Mouse (Mus musculus) CH12.LX (cell line): ENCODE data around the gene Hnrnpa3. TPM values are rescaled to one million over a fixed set of nuclear protein-coding genes. Genes with fewer than 3 reads are reported as not detected.

Experiments used
- DNase-seq: peaks from one replicate; pipeline ENCODE4 v3.0.0-alpha.2; 2013; ENCODE audit errors: extremely low read depth
- H3K27ac ChIP-seq: 2 replicates; pipeline ENCODE4 v1.5.1; 2012; ENCODE audit warnings: low read depth, mild to moderate bottlenecking, control low read depth, moderate library complexity; ENCODE audit not compliant: insufficient read depth
- H3K27me3 ChIP-seq: replicated peaks from 2 replicates; pipeline ENCODE3; 2012; ENCODE audit warnings: inconsistent platforms
- H3K36me3 ChIP-seq, 2 experiments: replicated peaks in 1 of 2; 2 replicates each; pipeline versions ENCODE3 to v1.6.1; 2012; ENCODE audit warnings: inconsistent platforms in 1 of 2, low read length in 1 of 2, mild to moderate bottlenecking in 1 of 2, mixed read lengths in 1 of 2, moderate library complexity in 1 of 2; ENCODE audit not compliant: control insufficient read depth in 1 of 2, insufficient read depth in 1 of 2
- H3K4me1 ChIP-seq, 2 experiments: 2 replicates each; pipeline ENCODE4 v1.6.1; 2012; ENCODE audit warnings: inconsistent platforms in 1 of 2, moderate library complexity in 1 of 2; ENCODE audit not compliant: insufficient read depth in 2 of 2, control insufficient read depth in 1 of 2
- H3K4me2 ChIP-seq: 2 replicates; pipeline ENCODE4 v1.6.1; 2012; ENCODE audit warnings: low read depth, mild to moderate bottlenecking, control low read depth; ENCODE audit not compliant: poor library complexity, insufficient read depth, severe bottlenecking
- H3K4me3 ChIP-seq, 3 experiments: fragments of 150-350 bp in 1 of 3; sonication (generic) in 1 of 3; replicated peaks in 1 of 3; 2 replicates each; pipeline versions ENCODE3 to v1.5.1; 2011 to 2012; ENCODE audit warnings: low read depth in 2 of 3, low read length in 2 of 3, mild to moderate bottlenecking in 2 of 3, moderate library complexity in 2 of 3, control low read depth in 1 of 3, improper control_type of control experiment in 1 of 3, inconsistent platforms in 1 of 3, mixed read lengths in 1 of 3; ENCODE audit not compliant: poor library complexity in 1 of 3
- H3K79me2 ChIP-seq: replicated peaks from 2 replicates; pipeline ENCODE4 v1.6.1; 2012; ENCODE audit warnings: mild to moderate bottlenecking, moderate library complexity; ENCODE audit not compliant: control insufficient read depth, poor library complexity, insufficient read depth, severe bottlenecking; ENCODE audit errors: extremely low read depth
- H3K9ac ChIP-seq: 2 replicates; pipeline ENCODE4 v1.6.1; 2012; ENCODE audit warnings: low read depth, mild to moderate bottlenecking, control low read depth, moderate library complexity; ENCODE audit not compliant: insufficient read depth
- H3K9me3 ChIP-seq: replicated peaks from 2 replicates; pipeline ENCODE3; 2012; ENCODE audit warnings: low read length, inconsistent platforms, mixed read lengths
- CHD1 ChIP-seq: IDR thresholded peaks from 2 replicates; pipeline ENCODE4 v1.6.1; 2012; ENCODE audit warnings: low read depth, low read length, improper control_type of control experiment, inconsistent platforms
- CHD2 ChIP-seq: IDR thresholded peaks from 2 replicates; pipeline ENCODE4 v1.6.1; 2011; ENCODE audit warnings: low read length, improper control_type of control experiment
- E2F4 ChIP-seq: IDR thresholded peaks from 2 replicates; pipeline ENCODE4 v1.6.1; 2011; ENCODE audit warnings: low read depth, low read length, improper control_type of control experiment; ENCODE audit not compliant: insufficient replicate concordance
- GABPA ChIP-seq: IDR thresholded peaks from 2 replicates; pipeline ENCODE4 v1.6.1; 2012; ENCODE audit warnings: low read depth, low read length, improper control_type of control experiment, inconsistent platforms; ENCODE audit not compliant: insufficient replicate concordance
- HCFC1 ChIP-seq: IDR thresholded peaks from 2 replicates; pipeline ENCODE4 v1.6.1; 2012; ENCODE audit warnings: low read depth, mild to moderate bottlenecking, inconsistent platforms, low read length, improper control_type of control experiment
- JUND ChIP-seq: conservative IDR thresholded peaks from 2 replicates; pipeline ENCODE4 v1.6.1; 2011; ENCODE audit warnings: low read depth, low read length, improper control_type of control experiment
- MAFK ChIP-seq: IDR thresholded peaks from 2 replicates; pipeline ENCODE4 v1.6.1; 2011; ENCODE audit warnings: low read length, improper control_type of control experiment; ENCODE audit not compliant: insufficient replicate concordance
- MAX ChIP-seq: IDR thresholded peaks from 2 replicates; pipeline ENCODE4 v1.6.1; 2011; ENCODE audit warnings: low read length, improper control_type of control experiment
- MEF2A ChIP-seq: IDR thresholded peaks from 2 replicates; pipeline ENCODE4 v1.6.1; 2014; ENCODE audit warnings: low read depth, mild to moderate bottlenecking, inconsistent platforms, low read length, improper control_type of control experiment, borderline replicate concordance
- MXI1 ChIP-seq: IDR thresholded peaks from 2 replicates; pipeline ENCODE4 v1.6.1; 2011; ENCODE audit warnings: mild to moderate bottlenecking, low read depth, low read length, improper control_type of control experiment
- MYC ChIP-seq: IDR thresholded peaks from 2 replicates; pipeline ENCODE4 v1.6.1; 2011; ENCODE audit warnings: low read depth, mild to moderate bottlenecking, improper control_type of control experiment, low read length
- PAX5 ChIP-seq: IDR thresholded peaks from 2 replicates; pipeline ENCODE4 v1.6.1; 2012; ENCODE audit warnings: low read length, inconsistent platforms, mixed read lengths
- POLR2A ChIP-seq: IDR thresholded peaks from 2 replicates; pipeline ENCODE4 v1.6.1; 2011; ENCODE audit warnings: low read depth, mild to moderate bottlenecking, improper control_type of control experiment, low read length
- RCOR1 ChIP-seq: conservative IDR thresholded peaks from 2 replicates; pipeline ENCODE4 v1.6.1; 2012; ENCODE audit warnings: low read depth, mild to moderate bottlenecking, inconsistent platforms, low read length, improper control_type of control experiment
- SIN3A ChIP-seq: IDR thresholded peaks from 2 replicates; pipeline ENCODE4 v1.6.1; 2012; ENCODE audit warnings: low read length, improper control_type of control experiment, inconsistent platforms
- SMC3 ChIP-seq: IDR thresholded peaks from 2 replicates; pipeline ENCODE4 v1.6.1; 2011; ENCODE audit warnings: low read depth, low read length, improper control_type of control experiment
- TCF12 ChIP-seq: IDR thresholded peaks from 2 replicates; pipeline ENCODE4 v1.6.1; 2014; ENCODE audit warnings: low read depth, mild to moderate bottlenecking, inconsistent platforms, low read length, improper control_type of control experiment
- UBTF ChIP-seq: IDR thresholded peaks from 2 replicates; pipeline ENCODE4 v1.6.1; 2012; ENCODE audit warnings: low read depth, mild to moderate bottlenecking, inconsistent platforms, low read length, improper control_type of control experiment, moderate library complexity
- USF2 ChIP-seq: conservative IDR thresholded peaks from 2 replicates; pipeline ENCODE4 v1.6.1; 2011; ENCODE audit warnings: low read depth, low read length, improper control_type of control experiment
- ZC3H11A ChIP-seq: IDR thresholded peaks from 2 replicates; pipeline ENCODE4 v1.6.1; 2012; ENCODE audit warnings: low read depth, mild to moderate bottlenecking, inconsistent platforms, low read length, improper control_type of control experiment
- ZNF384 ChIP-seq: IDR thresholded peaks from 2 replicates; pipeline ENCODE4 v1.6.1; 2012; ENCODE audit warnings: low read depth, low read length, improper control_type of control experiment, inconsistent platforms
- dilution Hi-C: fragments of 300-500 bp; cut with MboI; formaldehyde crosslinking; loops from 2 replicates; pipeline ENCODE4 v1.14.3; 2020; ENCODE audit warnings: low sequenced_read_pairs; ENCODE audit not compliant: extremely low pct_unique_long_range_greater_than_20kb, extremely low pct_ligation_motif_present
- in situ Hi-C: fragments of 300-500 bp; cut with MboI; formaldehyde crosslinking; loops from 3 replicates; pipeline ENCODE4 v1.14.3; 2019; ENCODE audit warnings: low sequenced_read_pairs, low pct_ligation_motif_present, low pct_unique_long_range_greater_than_20kb, mixed read lengths
- polyA plus RNA-seq: library from polyadenylated mRNA; unstranded; fragments of >175 nt; gene quantifications from 2 replicates; pipeline ENCODE4 v1.2.1, GENCODE M21; 2012; ENCODE audit warnings: low read depth; ENCODE audit not compliant: insufficient read length
- total RNA-seq, 2 experiments: library from RNA; depleted of rRNA; stranded (reverse); fragments of 300-350 nt in 1 of 2; fragments of >200 nt in 1 of 2; gene quantifications; 2 replicates each; pipeline ENCODE4 v1.2.3; 2012 to 2014

The Hnrnpa3 gene
- total and polyA plus RNA-seq, 3 experiments, result 83.1 to 373 (median 229) TPM

GRCm38 (mm10) chr2:75632043-75632442 is 27.0 kb upstream of the Hnrnpa3 start:
- H3K79me2 ChIP-seq, result no peaks in the 10 kb centered on the region
- H3K36me3 ChIP-seq, result no peaks in the 10 kb centered on the region
- H3K27me3 ChIP-seq, result no peaks in the 10 kb centered on the region
- in situ Hi-C loops, result no loop called here
- no peak overlapping the region for H3K4me2 ChIP-seq
- peaks cover 3 to 20% of the 10 kb centered on the region in 2 experiments; a peak in 3 of 4 replicates for H3K4me1 ChIP-seq
- H3K9ac ChIP-seq, result no peak overlapping the region
- TF ChIP-seq SIN3A (no peak), ZNF384 (no peak), CHD1 (no peak), UBTF (no peak), JUND (no peak), GABPA (no peak), MYC (no peak), USF2 (no peak), MAX (no peak), MEF2A (no peak), SMC3 (no peak)
- TF ChIP-seq, all 38 proteins: peak for 0
- no peak for DNase-seq
- Histone ChIP-seq H3K27ac (no peak overlapping the region), H3K9me3 (no peaks in the 10 kb centered on the region), H3K4me3 (no peak overlapping the region)
- dilution Hi-C loops, result no loop called here

DNA sequence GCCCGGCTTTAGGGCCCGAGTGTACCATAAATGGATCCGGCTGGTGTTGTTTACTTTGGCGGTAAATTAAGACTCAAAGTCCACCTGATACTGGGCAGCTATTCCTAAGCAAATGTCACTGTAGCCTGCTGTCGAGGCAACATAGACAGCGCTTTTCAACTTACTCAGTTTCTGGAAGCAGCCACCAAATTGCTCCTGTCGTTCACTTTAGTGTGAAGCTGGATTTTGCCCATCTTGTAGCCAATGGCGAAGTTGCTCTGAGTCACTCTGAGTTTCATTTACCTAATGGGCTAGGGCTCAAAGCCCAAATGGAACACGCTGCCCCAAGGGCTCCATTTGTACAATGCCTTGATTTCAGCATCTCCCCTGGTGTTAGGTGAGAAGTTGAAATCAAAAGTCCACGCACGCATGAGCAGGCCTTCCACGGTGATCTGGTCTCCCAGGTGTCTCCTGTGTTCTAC is 26.3 kb upstream of the Hnrnpa3 start:
- H3K9me3 ChIP-seq, result no peaks in the 10 kb centered on the region
- no peaks in the 10 kb centered on the region for H3K36me3 ChIP-seq
- no peak overlapping the region for H3K4me3 ChIP-seq
- no peaks in the 10 kb centered on the region for H3K79me2 ChIP-seq
- no peak for DNase-seq
- no peak for TF ChIP-seq USF2
- no peak for TF ChIP-seq SMC3
- no peak for TF ChIP-seq PAX5
- TF ChIP-seq ZNF384, result no peak
- TF ChIP-seq TCF12, result no peak
- TF ChIP-seq E2F4, result no peak
- TF ChIP-seq MAFK, result no peak
- TF ChIP-seq POLR2A, result no peak
- TF ChIP-seq RCOR1, result no peak
- no peak for TF ChIP-seq MXI1
- TF ChIP-seq CHD2, result no peak
- no peak for TF ChIP-seq HCFC1
- no peak for TF ChIP-seq ZC3H11A
- H3K27me3 ChIP-seq, result no peaks in the 10 kb centered on the region
- peaks cover 3 to 20% of the 10 kb centered on the region in 2 experiments; a peak in 3 of 4 replicates for H3K4me1 ChIP-seq
- H3K9ac ChIP-seq, result no peak overlapping the region
- no peak overlapping the region for H3K4me2 ChIP-seq
- dilution Hi-C loops (no loop called here), in situ Hi-C loops (no loop called here)
- H3K27ac ChIP-seq, result no peak overlapping the region
